Mouse (Mus musculus) MEL (cell line): Measurements from ENCODE around the gene Slc1a3. TPM values are rescaled to one million over a fixed set of nuclear protein-coding genes. Genes with fewer than 3 reads are reported as not detected.

Experiments
- DNase-seq: peaks from one replicate; pipeline ENCODE4 v3.0.0; 2011; ENCODE audit warnings: low read depth, low spot score
- H3K27ac ChIP-seq: 2 replicates; pipeline ENCODE4 v1.5.1; 2012; ENCODE audit warnings: low read depth, mild to moderate bottlenecking, control low read depth, low read length, moderate library complexity; ENCODE audit not compliant: control insufficient read depth
- H3K27me3 ChIP-seq, 2 experiments: fragments of 150-350 bp in 1 of 2; sonication (generic) in 1 of 2; 2 replicates each; pipeline ENCODE4 v1.6.1; 2012; ENCODE audit warnings: low read length in 2 of 2, mild to moderate bottlenecking in 2 of 2, improper control_type of control experiment in 1 of 2, moderate library complexity in 1 of 2; ENCODE audit not compliant: insufficient read depth in 2 of 2, control insufficient read depth in 1 of 2
- H3K36me3 ChIP-seq, 2 experiments: 2 replicates each; pipeline ENCODE4 v1.6.1; 2012 to 2014; ENCODE audit warnings: low read length in 2 of 2, improper control_type of control experiment in 1 of 2, inconsistent platforms in 1 of 2, mild to moderate bottlenecking in 1 of 2; ENCODE audit not compliant: insufficient read depth in 2 of 2, control insufficient read depth in 1 of 2
- H3K4me1 ChIP-seq, 2 experiments: fragments of 150-350 bp in 1 of 2; sonication (generic) in 1 of 2; 2 replicates each; pipeline ENCODE4 v1.6.1; 2012; ENCODE audit warnings: low read length in 2 of 2, improper control_type of control experiment in 1 of 2, mild to moderate bottlenecking in 1 of 2; ENCODE audit not compliant: insufficient read depth in 2 of 2, control insufficient read depth in 1 of 2
- H3K4me3 ChIP-seq, 2 experiments: fragments of 150-350 bp in 1 of 2; sonication (generic) in 1 of 2; 2 replicates each; pipeline ENCODE4 v1.5.1; 2012; ENCODE audit warnings: low read depth in 2 of 2, low read length in 2 of 2, mild to moderate bottlenecking in 2 of 2, moderate library complexity in 2 of 2, control low read depth in 1 of 2, improper control_type of control experiment in 1 of 2; ENCODE audit not compliant: control insufficient read depth in 1 of 2, insufficient read depth in 1 of 2
- H3K79me2 ChIP-seq: 2 replicates; pipeline ENCODE4 v1.6.1; 2012; ENCODE audit warnings: mild to moderate bottlenecking, low read length, moderate library complexity; ENCODE audit not compliant: control insufficient read depth, poor library complexity, insufficient read depth
- H3K9ac ChIP-seq: 2 replicates; pipeline ENCODE4 v1.6.1; 2012; ENCODE audit warnings: low read depth, mild to moderate bottlenecking, control low read depth, low read length, moderate library complexity; ENCODE audit not compliant: control insufficient read depth, poor library complexity, severe bottlenecking
- H3K9me3 ChIP-seq: fragments of 150-350 bp; sonication (generic); replicated peaks from 2 replicates; pipeline ENCODE4 v1.6.1; 2012; ENCODE audit warnings: mild to moderate bottlenecking, low read length, improper control_type of control experiment, moderate library complexity; ENCODE audit not compliant: insufficient read depth
- BHLHE40 ChIP-seq: IDR thresholded peaks from 2 replicates; pipeline ENCODE4 v1.6.1; 2012; ENCODE audit warnings: low read depth, mild to moderate bottlenecking, inconsistent platforms, low read length, improper control_type of control experiment, borderline replicate concordance
- CTCF ChIP-seq, 3 experiments: IDR thresholded peaks in 2 of 3; conservative IDR thresholded peaks in 1 of 3; 2 replicates each; pipeline ENCODE4 v1.5.1; 2011 to 2012; ENCODE audit warnings: low read length in 3 of 3, low read depth in 2 of 3, mild to moderate bottlenecking in 2 of 3, improper control_type of control experiment in 1 of 3, inconsistent platforms in 1 of 3, mixed read lengths in 1 of 3, moderate library complexity in 1 of 3; ENCODE audit not compliant: control insufficient read depth in 1 of 3, insufficient read depth in 1 of 3, poor library complexity in 1 of 3, severe bottlenecking in 1 of 3
- E2F4 ChIP-seq: IDR thresholded peaks from 2 replicates; pipeline ENCODE4 v1.6.1; 2011; ENCODE audit warnings: low read depth, low read length, improper control_type of control experiment, borderline replicate concordance
- ELF1 ChIP-seq: IDR thresholded peaks from 2 replicates; pipeline ENCODE4 v1.6.1; 2014; ENCODE audit warnings: low read depth, mild to moderate bottlenecking, inconsistent platforms, low read length, improper control_type of control experiment, moderate library complexity
- GATA1 ChIP-seq: IDR thresholded peaks from 2 replicates; pipeline ENCODE4 v1.6.1; 2011; ENCODE audit warnings: low read depth, low read length, improper control_type of control experiment
- HCFC1 ChIP-seq: IDR thresholded peaks from 2 replicates; pipeline ENCODE4 v1.6.1; 2012; ENCODE audit warnings: low read depth, mild to moderate bottlenecking, inconsistent platforms, low read length, improper control_type of control experiment, moderate library complexity
- KAT2A ChIP-seq: conservative IDR thresholded peaks from 2 replicates; pipeline ENCODE4 v1.6.1; 2012; ENCODE audit warnings: low read depth, low read length, improper control_type of control experiment, inconsistent platforms
- MEF2A ChIP-seq: IDR thresholded peaks from 2 replicates; pipeline ENCODE4 v1.6.1; 2014; ENCODE audit warnings: low read depth, mild to moderate bottlenecking, inconsistent platforms, low read length, improper control_type of control experiment; ENCODE audit not compliant: poor library complexity, insufficient replicate concordance, severe bottlenecking; ENCODE audit errors: extremely low read depth
- MYB ChIP-seq: IDR thresholded peaks from 2 replicates; pipeline ENCODE4 v1.6.1; 2011; ENCODE audit warnings: mild to moderate bottlenecking, low read depth, low read length, improper control_type of control experiment
- MYC ChIP-seq: IDR thresholded peaks from 2 replicates; pipeline ENCODE4 v1.6.1; 2011; ENCODE audit warnings: low read depth, mild to moderate bottlenecking, low read length, improper control_type of control experiment, moderate library complexity
- NELFE ChIP-seq: IDR thresholded peaks from 2 replicates; pipeline ENCODE4 v1.6.1; 2011; ENCODE audit warnings: low read depth, low read length, improper control_type of control experiment
- POLR2A ChIP-seq, 2 experiments: IDR thresholded peaks; 2 replicates each; pipeline ENCODE4 v1.6.1; 2011 to 2012; ENCODE audit warnings: low read length in 2 of 2, mild to moderate bottlenecking in 2 of 2, control low read depth in 1 of 2, improper control_type of control experiment in 1 of 2, low read depth in 1 of 2, moderate library complexity in 1 of 2; ENCODE audit not compliant: control insufficient read depth in 1 of 2, insufficient read depth in 1 of 2, poor library complexity in 1 of 2
- RAD21 ChIP-seq: IDR thresholded peaks from 2 replicates; pipeline ENCODE4 v1.6.1; 2011; ENCODE audit warnings: mild to moderate bottlenecking, low read depth, low read length, improper control_type of control experiment
- TAL1 ChIP-seq: IDR thresholded peaks from 2 replicates; pipeline ENCODE4 v1.6.1; 2012; ENCODE audit warnings: mild to moderate bottlenecking, inconsistent platforms, low read length, moderate library complexity, mixed read lengths
- TBP ChIP-seq: IDR thresholded peaks from 2 replicates; pipeline ENCODE4 v1.8.0; 2011; ENCODE audit warnings: low read depth, low read length, improper control_type of control experiment
- USF2 ChIP-seq, 2 experiments: IDR thresholded peaks; 2 replicates each; pipeline ENCODE4 v1.6.1; 2011 to 2012; ENCODE audit warnings: improper control_type of control experiment in 2 of 2, low read length in 2 of 2, borderline replicate concordance in 1 of 2, inconsistent platforms in 1 of 2, low read depth in 1 of 2, mild to moderate bottlenecking in 1 of 2; ENCODE audit not compliant: insufficient read depth in 1 of 2
- ZMIZ1 ChIP-seq: IDR thresholded peaks from 2 replicates; pipeline ENCODE4 v1.6.1; 2012; ENCODE audit warnings: low read depth, mild to moderate bottlenecking, inconsistent platforms, low read length, improper control_type of control experiment, moderate library complexity
- polyA plus RNA-seq, 2 experiments: library from polyadenylated mRNA; stranded (reverse) in 1 of 2; unstranded in 1 of 2; fragments of >175 nt in 1 of 2; fragments of >200 nt in 1 of 2; gene quantifications; 2 replicates each; pipeline versions ENCODE4 v1.2.1 to v1.2.4; 2012; ENCODE audit warnings: low replicate concordance in 2 of 2, low read depth in 1 of 2; ENCODE audit not compliant: insufficient read length in 2 of 2, insufficient read depth in 1 of 2, missing spikeins in 1 of 2
- total RNA-seq: library from RNA; depleted of rRNA; stranded (reverse); fragments of 300-350 nt; gene quantifications from 2 replicates; pipeline ENCODE4 v1.2.3, GENCODE M21; 2012

The Slc1a3 gene
- total and polyA plus RNA-seq, 3 experiments = not detected

DNA sequence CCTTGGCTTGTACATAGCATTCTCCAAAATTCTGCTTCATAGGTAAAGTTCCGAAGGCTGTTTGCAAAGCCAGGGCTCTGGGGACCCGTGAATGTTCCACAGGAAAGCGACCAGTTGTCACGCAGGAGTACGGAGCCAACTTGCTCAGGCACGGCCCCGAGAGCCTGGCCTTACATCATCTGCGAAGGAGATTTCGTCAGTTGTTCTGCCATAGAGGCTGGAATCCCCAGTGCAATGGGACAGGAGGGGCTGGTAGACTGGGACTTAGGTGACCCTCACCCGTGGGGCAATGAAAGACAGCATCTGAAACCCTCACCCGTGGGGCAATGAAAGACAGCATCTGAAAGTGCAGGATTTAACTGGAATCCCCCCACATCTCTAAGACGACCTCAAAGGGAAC lies 94.3 kb downstream of the Slc1a3 start:
- no peak for DNase-seq
- H3K27me3 ChIP-seq = peaks cover 4 to 11% of the 10 kb centered on the region in 2 experiments; a peak in 3 of 4 replicates
- H3K4me3 ChIP-seq = no peak overlapping the region
- H3K27ac ChIP-seq = no peak overlapping the region
- no peaks in the 10 kb centered on the region for H3K79me2 ChIP-seq
- no peaks in the 10 kb centered on the region for H3K36me3 ChIP-seq
- H3K9ac ChIP-seq = no peak overlapping the region
- TF ChIP-seq MYB (no peak), E2F4 (no peak), GATA1 (no peak), ZMIZ1 (no peak), TAL1 (no peak), USF2 (IDR thresholded peaks at IDR 0.05; ENCODE audit: borderline replicate concordance in 1 of 2, insufficient read depth in 1 of 2, low read depth in 1 of 2, low read length in 2 of 2) (no peak), CTCF (IDR thresholded peaks at IDR 0.05 in 2 of 3, conservative IDR thresholded peaks at IDR 0.05 in 1 of 3; ENCODE audit: control insufficient read depth in 1 of 3, insufficient read depth in 1 of 3, low read depth in 2 of 3, low read length in 3 of 3, poor library complexity in 1 of 3, severe bottlenecking in 1 of 3) (no peak), ELF1 (no peak)
- no peaks in the 10 kb centered on the region for H3K9me3 ChIP-seq
- H3K4me1 ChIP-seq = no peaks in the 10 kb centered on the region

DNA sequence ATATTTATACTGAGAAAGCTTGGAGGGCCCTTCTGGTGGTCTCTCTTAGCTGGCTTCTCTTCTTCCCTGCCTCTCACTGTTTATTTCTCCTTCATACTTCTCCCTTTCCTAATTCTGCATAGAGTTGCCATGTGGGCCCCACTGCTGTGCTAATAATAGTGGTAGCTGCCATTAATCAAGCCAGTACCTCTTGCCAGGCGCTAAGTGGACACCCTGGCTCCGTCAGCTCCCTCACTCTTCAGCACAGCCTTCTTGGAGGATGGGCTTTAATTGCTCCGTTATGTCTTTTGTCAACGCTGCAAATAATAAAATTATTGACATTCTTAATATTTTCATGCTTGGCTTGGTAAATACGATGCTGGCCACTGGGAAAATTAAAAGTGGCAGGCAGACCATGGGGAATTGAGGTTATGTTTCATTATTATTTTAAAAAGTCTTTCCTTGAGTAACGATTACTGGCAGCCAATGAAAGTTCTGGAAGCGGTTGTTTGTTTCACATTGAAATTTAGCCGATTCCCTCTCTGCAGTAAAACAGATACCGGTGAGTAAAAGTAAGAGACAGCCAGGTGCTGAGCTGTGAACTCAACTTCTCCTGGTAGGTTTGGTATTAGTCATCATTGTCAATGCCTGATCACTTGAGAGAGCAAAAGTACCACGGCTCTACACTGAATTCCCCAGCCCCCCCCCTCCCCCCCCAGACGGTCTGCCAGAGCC lies 94.9 kb downstream of the Slc1a3 start:
- H3K9me3 ChIP-seq = no peaks in the 10 kb centered on the region
- H3K36me3 ChIP-seq = no peaks in the 10 kb centered on the region
- no peak overlapping the region for H3K4me3 ChIP-seq
- no peaks in the 10 kb centered on the region for H3K4me1 ChIP-seq
- H3K27me3 ChIP-seq = peaks cover 4 to 11% of the 10 kb centered on the region in 2 experiments; a peak in 3 of 4 replicates
- no peak for DNase-seq
- no peak overlapping the region for H3K9ac ChIP-seq
- H3K79me2 ChIP-seq = no peaks in the 10 kb centered on the region
- no peak overlapping the region for H3K27ac ChIP-seq
- no peak for TF ChIP-seq BHLHE40
- no peak for TF ChIP-seq CTCF (IDR thresholded peaks at IDR 0.05 in 2 of 3, conservative IDR thresholded peaks at IDR 0.05 in 1 of 3; ENCODE audit: control insufficient read depth in 1 of 3, insufficient read depth in 1 of 3, low read depth in 2 of 3, low read length in 3 of 3, poor library complexity in 1 of 3, severe bottlenecking in 1 of 3)
- TF ChIP-seq RAD21 = no peak
- TF ChIP-seq KAT2A = no peak
- no peak for TF ChIP-seq MYC
- TF ChIP-seq GATA1 = no peak
- no peak for TF ChIP-seq TBP
- no peak for TF ChIP-seq MEF2A
- TF ChIP-seq NELFE = no peak
- TF ChIP-seq POLR2A (IDR thresholded peaks at IDR 0.05; ENCODE audit: control insufficient read depth in 1 of 2, insufficient read depth in 1 of 2, low read depth in 1 of 2, low read length in 2 of 2, poor library complexity in 1 of 2) = no peak
- TF ChIP-seq HCFC1 = no peak
